Mouse (Mus musculus) olfactory bulb, adult 2 months (tissue): ENCODE results near the gene Ttll5.

ENCODE experiments used
- CTCF ChIP-seq: fragments of 200-500 bp; IDR thresholded peaks from 2 replicates; pipeline ENCODE4 v1.5.1; 2012; ENCODE audit warnings: low read depth, mild to moderate bottlenecking, low read length, moderate library complexity; ENCODE audit not compliant: insufficient read depth
- POLR2A ChIP-seq: fragments of 200-500 bp; IDR thresholded peaks from 2 replicates; pipeline ENCODE4 v1.6.1; 2012; ENCODE audit warnings: mild to moderate bottlenecking, low read depth, low read length, moderate library complexity; ENCODE audit not compliant: insufficient read depth

- no peak for TF ChIP-seq CTCF
- no peak for TF ChIP-seq POLR2A
These were observed 163.0 kb downstream of the Ttll5 start for GRCm38 (mm10) chr12:85987444-85987889.
